Mouse (Mus musculus): ENCODE measurements around the gene Zranb3. TPM values are rescaled to one million over a fixed set of nuclear protein-coding genes. Genes with fewer than 3 reads are reported as not detected.

Zranb3 gene
- polyA plus RNA-seq, 1 experiment from 2014 or later: 6.5 TPM

DNA sequence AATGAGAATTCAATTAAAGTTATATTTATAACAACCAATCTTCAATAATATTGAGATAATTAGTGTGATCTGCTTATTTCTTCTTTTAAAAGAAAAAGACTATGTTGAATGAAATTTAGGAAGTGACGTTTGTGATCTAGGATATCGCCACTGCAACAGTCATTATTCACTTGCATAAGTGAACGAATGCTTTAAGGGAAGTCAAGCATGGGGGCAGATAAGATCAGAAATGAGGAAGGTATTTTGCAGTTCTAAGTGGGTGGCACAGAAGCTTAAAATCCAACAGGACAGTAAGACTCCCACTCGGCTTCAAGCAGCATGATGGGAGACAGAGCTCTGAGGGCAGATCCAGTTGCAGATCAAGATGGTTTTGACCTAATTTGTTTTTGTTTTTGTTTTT lies 58.7 kb downstream of the Zranb3 start:
- no peak for DNase-seq (ENCODE audit: low spot score)
- Histone ChIP-seq H3K9ac (ENCODE audit: low read length) (no peak overlapping the region), H3K9me3 (replicated peaks; ENCODE audit: control insufficient read depth, low read length) (no peaks in the 10 kb centered on the region), H3K4me3 (ENCODE audit: low read depth, low read length) (no peak overlapping the region), H3K27me3 (replicated peaks; ENCODE audit: control insufficient read depth, insufficient read depth, low read length) (no peaks in the 10 kb centered on the region), H3K4me2 (ENCODE audit: low read length) (no peak overlapping the region), H3K27ac (ENCODE audit: low read depth, low read length) (no peak overlapping the region), H3K4me1 (ENCODE audit: control insufficient read depth, insufficient read depth, low read length) (no peaks in the 10 kb centered on the region), H3K36me3 (ENCODE audit: control insufficient read depth, insufficient read depth, low read length) (no peaks in the 10 kb centered on the region)
- WGBS: 96% methylated on average over 4 of the region's 4 CpGs
- ATAC-seq: no peak

DNA sequence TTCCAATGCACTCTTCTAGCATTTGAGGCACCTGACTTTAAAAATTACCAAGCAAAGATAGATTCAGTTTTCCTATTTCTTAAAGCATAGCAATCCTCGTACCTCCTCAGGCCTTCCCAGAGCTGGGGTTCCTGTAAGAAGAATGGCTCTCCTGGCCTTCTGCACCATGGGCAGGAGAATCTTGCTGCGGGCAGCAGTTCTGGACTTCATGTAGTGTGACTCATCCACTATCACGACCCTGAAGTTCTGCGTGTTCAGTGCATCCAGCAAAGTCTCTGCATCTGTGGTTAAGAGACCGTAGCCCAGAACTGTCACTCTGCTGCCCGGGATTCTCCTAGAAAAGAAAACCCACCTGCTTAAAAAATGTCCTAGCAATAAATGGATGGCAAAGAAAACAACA lies 66.6 kb downstream of the Zranb3 start:
- 95% methylated on average over 6 of the region's 6 CpGs for WGBS
- no peaks in the 10 kb centered on the region for H3K36me3 ChIP-seq (ENCODE audit: control insufficient read depth, insufficient read depth, low read length)
- H3K4me3 ChIP-seq (ENCODE audit: low read depth, low read length): no peak overlapping the region
- H3K4me2 ChIP-seq (ENCODE audit: low read length): no peak overlapping the region
- DNase-seq (ENCODE audit: low spot score): no peak
- H3K4me1 ChIP-seq (ENCODE audit: control insufficient read depth, insufficient read depth, low read length): no peaks in the 10 kb centered on the region
- H3K27ac ChIP-seq (ENCODE audit: low read depth, low read length): no peak overlapping the region
- H3K9me3 ChIP-seq (replicated peaks; ENCODE audit: control insufficient read depth, low read length): no peaks in the 10 kb centered on the region
- H3K9ac ChIP-seq (ENCODE audit: low read length): no peak overlapping the region
- H3K27me3 ChIP-seq (replicated peaks; ENCODE audit: control insufficient read depth, insufficient read depth, low read length): no peaks in the 10 kb centered on the region
- ATAC-seq: no peak

DNA sequence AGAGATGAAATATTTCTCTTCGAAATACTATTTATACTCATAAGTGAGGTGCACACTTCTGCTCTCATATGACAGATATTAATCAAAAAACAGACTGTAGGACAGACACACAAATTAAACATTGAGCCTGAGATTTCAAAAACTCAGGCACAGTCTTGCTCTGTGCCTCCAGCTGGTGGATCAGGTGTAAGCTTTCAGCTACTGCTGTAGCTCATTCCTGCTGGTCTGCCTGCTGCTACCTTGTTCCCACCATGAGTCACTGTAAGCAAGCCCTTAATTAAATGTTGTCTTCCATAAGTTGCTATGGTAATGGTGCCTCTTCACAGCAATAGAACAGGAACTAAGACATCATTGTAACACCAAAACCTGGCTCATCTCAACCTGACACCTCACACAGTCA lies 70.7 kb downstream of the Zranb3 start:
- H3K27ac ChIP-seq (ENCODE audit: low read depth, low read length): no peak overlapping the region
- H3K4me1 ChIP-seq (ENCODE audit: control insufficient read depth, insufficient read depth, low read length): no peaks in the 10 kb centered on the region
- no peak for DNase-seq (ENCODE audit: low spot score)
- H3K9me3 ChIP-seq (replicated peaks; ENCODE audit: control insufficient read depth, low read length): no peaks in the 10 kb centered on the region
- WGBS: 98% methylated on average over 1 of the region's 1 CpGs
- ATAC-seq: no peak
- no peak overlapping the region for H3K9ac ChIP-seq (ENCODE audit: low read length)
- H3K36me3 ChIP-seq (ENCODE audit: control insufficient read depth, insufficient read depth, low read length): no peaks in the 10 kb centered on the region
- no peak overlapping the region for H3K4me3 ChIP-seq (ENCODE audit: low read depth, low read length)
- no peaks in the 10 kb centered on the region for H3K27me3 ChIP-seq (replicated peaks; ENCODE audit: control insufficient read depth, insufficient read depth, low read length)
- H3K4me2 ChIP-seq (ENCODE audit: low read length): no peak overlapping the region

DNA sequence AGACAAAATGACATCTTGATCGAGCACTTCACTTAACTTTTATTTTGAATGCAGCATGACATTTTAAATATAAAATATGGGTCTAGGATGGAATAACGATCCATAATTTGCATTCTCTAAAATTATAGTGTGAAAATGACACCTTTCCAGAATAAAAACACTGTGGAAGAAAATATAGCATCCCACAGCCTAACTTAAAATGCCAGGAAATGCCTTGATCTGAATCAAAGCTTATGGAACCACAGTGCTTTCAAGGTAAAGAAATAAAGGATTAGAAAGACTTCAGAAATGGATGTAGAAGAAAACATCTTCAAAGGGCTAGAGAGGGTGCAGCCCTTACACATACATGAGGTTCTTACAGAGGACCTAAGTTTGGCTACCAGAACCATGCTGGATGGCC lies 71.3 kb downstream of the Zranb3 start:
- Histone ChIP-seq H3K4me2 (ENCODE audit: low read length) (no peak overlapping the region), H3K9me3 (replicated peaks; ENCODE audit: control insufficient read depth, low read length) (no peaks in the 10 kb centered on the region), H3K36me3 (ENCODE audit: control insufficient read depth, insufficient read depth, low read length) (no peaks in the 10 kb centered on the region), H3K27ac (ENCODE audit: low read depth, low read length) (no peak overlapping the region), H3K4me1 (ENCODE audit: control insufficient read depth, insufficient read depth, low read length) (no peaks in the 10 kb centered on the region), H3K27me3 (replicated peaks; ENCODE audit: control insufficient read depth, insufficient read depth, low read length) (no peaks in the 10 kb centered on the region), H3K4me3 (ENCODE audit: low read depth, low read length) (no peak overlapping the region), H3K9ac (ENCODE audit: low read length) (no peak overlapping the region)
- 93% methylated on average over 2 of the region's 2 CpGs for WGBS
- ATAC-seq (no peak), DNase-seq (ENCODE audit: low spot score) (no peak)

DNA sequence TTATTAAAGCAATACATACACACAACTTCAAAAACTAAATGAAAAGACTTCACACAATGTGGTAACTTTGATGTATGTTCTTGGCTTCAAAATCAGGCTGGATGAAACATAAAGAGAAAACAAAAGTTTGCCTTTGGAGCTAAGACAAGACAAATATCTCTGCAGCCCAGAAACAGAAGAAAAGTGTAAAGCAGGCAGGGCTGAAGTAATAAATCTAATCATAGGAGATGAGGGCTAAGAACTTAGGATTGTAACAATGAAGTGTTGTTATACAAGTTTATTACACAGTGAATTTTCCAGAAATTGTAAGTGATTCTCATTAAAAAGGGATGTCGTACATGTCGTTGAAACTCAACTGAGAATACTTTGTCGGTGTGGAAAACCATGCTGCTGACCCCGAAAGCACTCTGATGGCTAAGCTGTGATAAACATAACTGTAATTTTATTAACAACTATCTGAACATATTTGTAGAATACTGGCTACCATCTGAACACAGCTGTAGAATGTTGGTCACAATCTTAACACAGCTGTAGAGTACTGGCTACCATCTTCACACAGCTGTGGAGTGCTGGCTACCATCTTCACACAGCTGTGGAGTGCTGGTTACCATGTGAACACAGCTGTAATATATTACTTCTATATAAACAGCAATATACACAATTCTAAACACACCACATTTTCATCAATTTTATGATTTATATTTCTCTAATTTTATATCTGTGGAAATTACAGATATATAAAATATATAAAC lies 78.3 kb downstream of the Zranb3 start:
- no peaks in the 10 kb centered on the region for H3K27me3 ChIP-seq (replicated peaks; ENCODE audit: control insufficient read depth, insufficient read depth, low read length)
- ATAC-seq (no peak), DNase-seq (ENCODE audit: low spot score) (no peak)
- no peak overlapping the region for H3K4me2 ChIP-seq (ENCODE audit: low read length)
- 94% methylated on average over 4 of the region's 4 CpGs for WGBS
- H3K4me3 ChIP-seq (ENCODE audit: low read depth, low read length): no peak overlapping the region
- H3K27ac ChIP-seq (ENCODE audit: low read depth, low read length): no peak overlapping the region
- no peaks in the 10 kb centered on the region for H3K9me3 ChIP-seq (replicated peaks; ENCODE audit: control insufficient read depth, low read length)
- H3K36me3 ChIP-seq (ENCODE audit: control insufficient read depth, insufficient read depth, low read length): no peaks in the 10 kb centered on the region
- H3K9ac ChIP-seq (ENCODE audit: low read length): no peak overlapping the region
- H3K4me1 ChIP-seq (ENCODE audit: control insufficient read depth, insufficient read depth, low read length): no peaks in the 10 kb centered on the region

DNA sequence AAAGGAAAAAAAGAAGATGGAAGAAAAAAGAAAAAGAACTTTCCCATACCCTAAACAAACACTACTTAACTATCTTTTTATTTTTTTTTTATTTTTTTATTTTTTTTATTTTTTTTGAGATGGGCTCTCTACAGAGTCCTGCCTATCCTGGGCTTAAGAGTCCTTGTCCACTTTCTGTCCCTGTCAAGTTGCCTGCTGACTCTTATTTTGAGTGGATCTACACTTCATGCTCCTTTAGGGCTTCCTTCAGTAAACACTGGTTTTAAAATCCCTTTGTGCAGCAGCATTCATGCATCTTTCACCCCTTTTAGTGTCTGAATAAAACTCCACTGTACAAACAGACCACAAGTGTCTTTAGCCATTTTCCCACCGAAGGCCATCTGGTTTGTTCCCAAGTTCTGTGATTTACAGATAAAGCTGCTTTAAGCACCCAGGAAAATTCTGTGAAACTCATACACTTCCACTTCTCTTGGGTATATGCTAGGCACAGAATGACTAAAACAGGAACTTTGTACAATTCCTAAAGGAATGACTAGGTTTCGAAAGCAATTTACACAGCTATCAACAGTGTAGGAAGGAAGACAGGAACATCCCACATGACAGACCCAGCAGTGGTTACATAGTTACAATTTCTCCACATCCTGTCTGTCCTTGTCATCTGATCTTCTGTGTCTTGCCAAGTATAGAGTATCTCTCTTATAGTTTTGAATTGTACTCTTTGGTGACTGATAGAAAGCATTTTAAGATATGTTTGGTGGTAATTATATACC lies 82.7 kb downstream of the Zranb3 start:
- H3K36me3 ChIP-seq (ENCODE audit: control insufficient read depth, insufficient read depth, low read length): no peaks in the 10 kb centered on the region
- DNase-seq (ENCODE audit: low spot score): no peak
- no peak overlapping the region for H3K9ac ChIP-seq (ENCODE audit: low read length)
- no peaks in the 10 kb centered on the region for H3K27me3 ChIP-seq (replicated peaks; ENCODE audit: control insufficient read depth, insufficient read depth, low read length)
- no peak overlapping the region for H3K27ac ChIP-seq (ENCODE audit: low read depth, low read length)
- H3K4me1 ChIP-seq (ENCODE audit: control insufficient read depth, insufficient read depth, low read length): peaks cover 6% of the 10 kb centered on the region; the same call in 1 of the 2 replicates
- H3K4me3 ChIP-seq (ENCODE audit: low read depth, low read length): no peak overlapping the region
- ATAC-seq: no peak
- no peak overlapping the region for H3K4me2 ChIP-seq (ENCODE audit: low read length)
- 65% methylated on average over 2 of the region's 2 CpGs for WGBS
- no peaks in the 10 kb centered on the region for H3K9me3 ChIP-seq (replicated peaks; ENCODE audit: control insufficient read depth, low read length)

DNA sequence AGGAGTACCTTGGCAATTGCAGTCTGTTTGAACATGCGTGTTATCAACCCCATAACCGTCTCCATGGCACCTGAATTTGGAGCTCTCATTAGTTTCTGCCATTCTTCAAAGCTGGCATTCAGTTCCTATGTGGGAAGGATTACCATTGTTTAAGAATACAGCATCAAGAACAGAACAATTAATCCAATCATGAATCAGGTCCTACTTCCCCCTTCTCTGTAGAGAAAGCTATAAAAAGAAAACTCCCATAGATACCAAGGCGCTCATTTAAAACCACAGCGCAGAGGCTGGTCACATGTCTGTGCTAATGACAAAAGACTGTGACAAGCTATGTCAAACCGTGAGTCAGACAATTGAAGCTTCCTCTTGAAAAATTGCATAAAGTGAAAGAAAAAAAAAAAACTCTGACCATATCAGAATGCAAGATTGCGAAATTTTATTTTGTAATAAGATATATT lies 86.8 kb downstream of the Zranb3 start:
- 23% methylated on average over 6 of the region's 6 CpGs for WGBS
- Histone ChIP-seq H3K36me3 (ENCODE audit: control insufficient read depth, insufficient read depth, low read length) (no peaks in the 10 kb centered on the region), H3K27ac (ENCODE audit: low read depth, low read length) (no peak overlapping the region), H3K4me2 (ENCODE audit: low read length) (no peak overlapping the region), H3K27me3 (replicated peaks; ENCODE audit: control insufficient read depth, insufficient read depth, low read length) (no peaks in the 10 kb centered on the region), H3K4me1 (ENCODE audit: control insufficient read depth, insufficient read depth, low read length) (peaks cover 6% of the 10 kb centered on the region; the same call in 1 of the 2 replicates), H3K9me3 (replicated peaks; ENCODE audit: control insufficient read depth, low read length) (no peaks in the 10 kb centered on the region), H3K4me3 (ENCODE audit: low read depth, low read length) (no peak overlapping the region), H3K9ac (ENCODE audit: low read length) (no peak overlapping the region)
- ATAC-seq: peak; percentile 79; the same call in 1 of the 2 replicates
- DNase-seq (ENCODE audit: low spot score): peak; percentile 67

DNA sequence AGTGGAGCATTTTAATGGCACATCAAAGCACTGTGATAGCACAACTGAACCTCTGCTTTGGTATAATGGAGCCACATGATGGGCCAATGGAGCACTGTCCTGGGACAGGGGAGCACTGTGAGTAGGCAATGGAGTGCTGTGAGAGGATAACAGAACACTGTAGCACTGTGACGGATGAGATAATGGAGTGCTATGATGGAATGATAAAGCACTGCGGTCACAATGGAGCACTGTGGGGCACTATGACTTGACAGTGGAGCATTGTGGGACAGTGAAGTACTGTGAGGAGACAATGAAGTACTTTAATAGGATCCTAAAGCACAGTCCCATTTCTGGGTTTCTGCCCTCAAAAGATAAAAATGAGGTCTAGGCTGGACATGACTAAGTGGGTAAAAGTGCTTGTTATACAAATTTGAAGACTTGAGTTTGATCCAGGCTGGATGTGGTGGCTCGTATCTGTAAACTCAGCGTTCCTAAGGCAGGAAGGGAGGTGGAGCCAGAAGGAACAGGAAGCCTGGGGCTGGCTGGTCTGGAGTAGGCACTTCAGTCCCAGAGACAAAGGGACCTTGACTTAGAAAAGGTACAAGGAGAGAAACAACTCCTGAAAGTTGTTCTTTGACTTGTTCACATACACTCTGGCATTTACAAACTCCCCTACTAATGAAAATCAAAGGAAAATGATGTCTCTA lies 89.0 kb downstream of the Zranb3 start:
- WGBS: 83% methylated on average over 4 of the region's 4 CpGs
- Histone ChIP-seq H3K4me1 (ENCODE audit: control insufficient read depth, insufficient read depth, low read length) (peaks cover 6% of the 10 kb centered on the region; the same call in 1 of the 2 replicates), H3K9me3 (replicated peaks; ENCODE audit: control insufficient read depth, low read length) (no peaks in the 10 kb centered on the region), H3K27me3 (replicated peaks; ENCODE audit: control insufficient read depth, insufficient read depth, low read length) (no peaks in the 10 kb centered on the region), H3K4me2 (ENCODE audit: low read length) (no peak overlapping the region), H3K4me3 (ENCODE audit: low read depth, low read length) (no peak overlapping the region), H3K9ac (ENCODE audit: low read length) (no peak overlapping the region), H3K36me3 (ENCODE audit: control insufficient read depth, insufficient read depth, low read length) (no peaks in the 10 kb centered on the region), H3K27ac (ENCODE audit: low read depth, low read length) (no peak overlapping the region)
- ATAC-seq (no peak), DNase-seq (ENCODE audit: low spot score) (no peak)
